Mouse (Mus musculus): Measurements from ENCODE around the gene Frat1. TPM values are rescaled to one million over a fixed set of nuclear protein-coding genes. Genes with fewer than 3 reads are reported as not detected.
A peak's percentile ranks its signal among the peaks of the same experiment; 100 is the strongest.
"Not testable (repeated sequence)": the region's sequence is repeated elsewhere in the genome, so short reads cannot be mapped to it uniquely, and the experiment has no call there.

The Frat1 gene
- polyA plus RNA-seq, 1 experiment from 2014 or later = 10.1 TPM

DNA sequence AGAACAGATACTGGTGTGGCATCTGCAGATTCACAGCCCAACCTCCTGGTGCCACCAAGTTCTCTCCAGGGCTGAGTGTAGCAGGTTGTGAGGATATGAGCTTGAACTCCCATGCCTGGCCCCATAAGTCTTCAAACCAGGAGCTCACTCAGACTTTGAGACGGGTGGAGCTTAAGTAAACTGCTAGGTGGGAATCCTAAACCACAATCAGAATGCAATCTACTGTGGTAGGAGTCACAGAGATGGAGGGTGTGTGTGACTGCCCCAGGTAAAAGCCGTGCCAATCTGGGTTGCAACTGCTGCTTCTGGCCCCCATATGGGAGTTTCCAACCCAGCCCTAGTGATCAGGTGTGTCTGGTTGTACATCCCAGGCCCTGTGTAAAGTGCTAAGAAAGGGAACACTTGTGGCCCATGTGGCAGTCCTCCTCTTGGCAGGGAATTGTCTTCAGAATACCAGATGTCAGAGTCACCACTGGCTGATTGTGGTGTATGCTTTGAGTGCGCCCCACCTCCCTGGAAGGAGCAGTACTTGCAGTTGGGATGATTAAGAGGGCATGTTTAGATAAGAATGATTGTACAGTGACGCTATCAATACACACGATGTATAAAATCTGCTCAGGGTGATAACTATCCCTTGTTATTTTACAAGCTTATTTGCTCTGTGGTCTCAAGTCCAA, 27.5 kb downstream of the Frat1 start:
- no peak overlapping the region for H3K9ac ChIP-seq (ENCODE audit: low read length)
- peak; percentile 41 for DNase-seq (ENCODE audit: low spot score, missing footprints)
- ATAC-seq (ENCODE audit: low FRiP score) = no peak
- H3K9me3 ChIP-seq (ENCODE audit: control insufficient read depth, low read length) = no peaks in the 10 kb centered on the region
- H3K27ac ChIP-seq (ENCODE audit: low read depth, low read length) = no peak overlapping the region
- no peaks in the 10 kb centered on the region for H3K27me3 ChIP-seq (ENCODE audit: control insufficient read depth, insufficient read depth, low read length)
- no peaks in the 10 kb centered on the region for H3K4me1 ChIP-seq (ENCODE audit: control insufficient read depth, insufficient read depth, low read length)
- WGBS = 95% methylated on average over 5 of the region's 5 CpGs
- H3K4me2 ChIP-seq = no peak overlapping the region
- H3K4me3 ChIP-seq (ENCODE audit: low read depth, low read length) = no peak overlapping the region
- H3K36me3 ChIP-seq (ENCODE audit: control insufficient read depth, insufficient read depth, low read length) = no peaks in the 10 kb centered on the region

- H3K27me3 ChIP-seq (ENCODE audit: control insufficient read depth, insufficient read depth, low read length) = no peaks in the 10 kb centered on the region
- no peak overlapping the region for H3K4me3 ChIP-seq (ENCODE audit: low read depth, low read length)
- H3K27ac ChIP-seq (ENCODE audit: low read depth, low read length) = no peak overlapping the region
- ATAC-seq (ENCODE audit: low FRiP score) (no peak), DNase-seq (ENCODE audit: low spot score, missing footprints) (peak; percentile 65)
- H3K9ac ChIP-seq (ENCODE audit: low read length) = no peak overlapping the region
- H3K36me3 ChIP-seq (ENCODE audit: control insufficient read depth, insufficient read depth, low read length) = 0 out of 2 replicates have a peak, but pooled peaks cover under 1% of the 10 kb centered on the region
- WGBS = 86% methylated on average over 3 of the region's 3 CpGs
- no peak overlapping the region for H3K4me2 ChIP-seq
- H3K9me3 ChIP-seq (ENCODE audit: control insufficient read depth, low read length) = no peaks in the 10 kb centered on the region
- no peaks in the 10 kb centered on the region for H3K4me1 ChIP-seq (ENCODE audit: control insufficient read depth, insufficient read depth, low read length)
Observed at GRCm38 (mm10) chr19:41857816-41858310, 28.1 kb downstream of the Frat1 start.

DNA sequence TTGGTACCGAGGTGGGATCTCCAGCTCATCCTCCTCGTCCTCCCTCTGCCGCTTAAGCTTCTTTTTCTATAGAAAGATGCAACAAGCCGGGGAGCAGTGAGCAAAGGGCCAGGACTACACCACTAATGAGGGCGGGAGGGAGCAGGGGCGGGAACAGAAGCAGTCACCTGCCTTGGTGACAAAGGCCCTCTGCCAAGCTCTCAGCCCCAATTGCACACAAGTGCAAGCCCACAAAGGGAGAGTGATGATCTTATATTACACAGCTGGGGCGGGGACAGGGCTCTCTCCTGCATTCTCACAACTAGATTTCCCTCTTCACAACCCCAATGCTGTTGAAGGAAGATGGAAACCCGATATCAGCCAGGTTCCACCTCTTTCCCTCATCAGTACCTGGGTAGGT, 36.9 kb downstream of the Frat1 start:
- 88% methylated on average over 8 of the region's 8 CpGs for WGBS
- no peak overlapping the region for H3K4me2 ChIP-seq
- H3K27me3 ChIP-seq (ENCODE audit: control insufficient read depth, insufficient read depth, low read length) = no peaks in the 10 kb centered on the region
- no peaks in the 10 kb centered on the region for H3K4me1 ChIP-seq (ENCODE audit: control insufficient read depth, insufficient read depth, low read length)
- H3K27ac ChIP-seq (ENCODE audit: low read depth, low read length) = no peak overlapping the region
- H3K9ac ChIP-seq (ENCODE audit: low read length) = no peak overlapping the region
- no peak for DNase-seq (ENCODE audit: low spot score, missing footprints)
- H3K9me3 ChIP-seq (ENCODE audit: control insufficient read depth, low read length) = no peaks in the 10 kb centered on the region
- peaks cover 4% of the 10 kb centered on the region; the same call in 1 of the 2 replicates for H3K36me3 ChIP-seq (ENCODE audit: control insufficient read depth, insufficient read depth, low read length)
- no peak for ATAC-seq (ENCODE audit: low FRiP score)
- H3K4me3 ChIP-seq (ENCODE audit: low read depth, low read length) = no peak overlapping the region

DNA sequence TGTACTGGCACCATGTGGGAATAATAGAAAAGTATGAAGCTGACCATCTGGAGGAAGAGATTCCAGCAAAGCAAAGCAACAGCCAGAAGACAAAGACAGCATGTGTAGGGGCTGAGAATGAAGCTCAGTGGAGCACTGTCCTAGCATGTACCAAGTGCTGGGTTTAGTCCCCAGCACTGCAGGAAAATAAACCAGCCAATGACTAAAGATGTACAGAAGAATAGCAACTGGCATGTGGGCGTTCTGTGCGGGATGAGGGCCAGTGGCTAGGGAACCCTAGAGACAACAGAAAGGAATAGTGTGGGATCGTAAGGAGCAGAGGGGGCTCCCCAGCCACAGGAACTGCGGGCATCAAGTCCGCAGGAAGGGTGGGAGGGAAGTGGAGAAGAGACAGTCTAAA, 39.5 kb downstream of the Frat1 start:
- H3K27ac ChIP-seq (ENCODE audit: low read depth, low read length) = no peak overlapping the region
- H3K4me3 ChIP-seq (ENCODE audit: low read depth, low read length) = no peak overlapping the region
- ATAC-seq (ENCODE audit: low FRiP score) (no peak), DNase-seq (ENCODE audit: low spot score, missing footprints) (no peak)
- no peaks in the 10 kb centered on the region for H3K9me3 ChIP-seq (ENCODE audit: control insufficient read depth, low read length)
- no peak overlapping the region for H3K9ac ChIP-seq (ENCODE audit: low read length)
- H3K36me3 ChIP-seq (ENCODE audit: control insufficient read depth, insufficient read depth, low read length) = peaks cover 5% of the 10 kb centered on the region
- no peaks in the 10 kb centered on the region for H3K4me1 ChIP-seq (ENCODE audit: control insufficient read depth, insufficient read depth, low read length)
- H3K4me2 ChIP-seq = no peak overlapping the region
- WGBS = 96% methylated on average over 5 of the region's 5 CpGs
- no peaks in the 10 kb centered on the region for H3K27me3 ChIP-seq (ENCODE audit: control insufficient read depth, insufficient read depth, low read length)

GRCm38 (mm10) chr19:41869946-41870345, 40.2 kb downstream of the Frat1 start:
- not testable (repeated sequence) for H3K4me3 ChIP-seq (ENCODE audit: low read depth, low read length); H3K9ac ChIP-seq (ENCODE audit: low read length); DNase-seq (ENCODE audit: low spot score, missing footprints); H3K9me3 ChIP-seq (ENCODE audit: control insufficient read depth, low read length); H3K27me3 ChIP-seq (ENCODE audit: control insufficient read depth, insufficient read depth, low read length); ATAC-seq (ENCODE audit: low FRiP score); H3K4me2 ChIP-seq; H3K36me3 ChIP-seq (ENCODE audit: control insufficient read depth, insufficient read depth, low read length); H3K4me1 ChIP-seq (ENCODE audit: control insufficient read depth, insufficient read depth, low read length); H3K27ac ChIP-seq (ENCODE audit: low read depth, low read length)
- WGBS = 91% methylated on average over 5 of the region's 5 CpGs

DNA sequence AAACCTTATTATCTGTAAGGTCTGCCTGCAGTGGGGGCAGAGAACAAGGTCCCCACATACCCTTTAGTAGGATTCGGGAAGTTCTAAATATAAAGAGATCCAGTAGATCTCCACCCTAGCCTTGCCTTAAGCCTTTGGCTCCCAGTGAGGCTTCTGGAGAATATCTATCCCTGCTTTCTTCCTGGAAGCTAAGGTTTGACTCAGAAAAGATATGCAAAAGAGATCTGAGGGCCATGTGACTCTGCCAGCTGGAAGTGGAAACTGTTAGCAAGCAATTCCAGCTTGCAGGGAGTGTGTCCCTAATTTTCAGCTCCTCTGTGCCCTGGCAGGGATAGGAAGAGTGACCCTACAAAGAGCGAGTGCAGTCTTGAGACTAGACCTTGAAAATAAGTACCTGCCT, 42.5 kb downstream of the Frat1 start:
- WGBS = 96% methylated on average over 2 of the region's 2 CpGs

GRCm38 (mm10) chr19:41874356-41874755, 44.6 kb downstream of the Frat1 start:
- DNase-seq (ENCODE audit: low spot score, missing footprints) (no peak), ATAC-seq (ENCODE audit: low FRiP score) (no peak)
- Histone ChIP-seq H3K9ac (ENCODE audit: low read length) (no peak overlapping the region), H3K4me3 (ENCODE audit: low read depth, low read length) (no peak overlapping the region), H3K4me2 (no peak overlapping the region), H3K9me3 (ENCODE audit: control insufficient read depth, low read length) (no peaks in the 10 kb centered on the region), H3K36me3 (ENCODE audit: control insufficient read depth, insufficient read depth, low read length) (peaks cover 12% of the 10 kb centered on the region), H3K27me3 (ENCODE audit: control insufficient read depth, insufficient read depth, low read length) (no peaks in the 10 kb centered on the region), H3K4me1 (ENCODE audit: control insufficient read depth, insufficient read depth, low read length) (no peaks in the 10 kb centered on the region), H3K27ac (ENCODE audit: low read depth, low read length) (no peak overlapping the region)
- 93% methylated on average over 14 of the region's 14 CpGs for WGBS

More for the DNA sequence above, 42.5 kb downstream of the Frat1 start:
- Histone ChIP-seq H3K9me3 (ENCODE audit: control insufficient read depth, low read length) (no peaks in the 10 kb centered on the region), H3K9ac (ENCODE audit: low read length) (no peak overlapping the region), H3K36me3 (ENCODE audit: control insufficient read depth, insufficient read depth, low read length) (peaks cover 10% of the 10 kb centered on the region), H3K4me2 (no peak overlapping the region), H3K27ac (ENCODE audit: low read depth, low read length) (no peak overlapping the region), H3K27me3 (ENCODE audit: control insufficient read depth, insufficient read depth, low read length) (no peaks in the 10 kb centered on the region), H3K4me1 (ENCODE audit: control insufficient read depth, insufficient read depth, low read length) (no peaks in the 10 kb centered on the region), H3K4me3 (ENCODE audit: low read depth, low read length) (no peak overlapping the region)
- ATAC-seq (ENCODE audit: low FRiP score) (no peak), DNase-seq (ENCODE audit: low spot score, missing footprints) (no peak)

GRCm38 (mm10) chr19:41881842-41882241, 52.1 kb downstream of the Frat1 start:
- H3K27ac ChIP-seq (ENCODE audit: low read depth, low read length) = no peak overlapping the region
- no peak overlapping the region for H3K4me2 ChIP-seq
- no peak for DNase-seq (ENCODE audit: low spot score, missing footprints)
- no peak for ATAC-seq (ENCODE audit: low FRiP score)
- no peaks in the 10 kb centered on the region for H3K27me3 ChIP-seq (ENCODE audit: control insufficient read depth, insufficient read depth, low read length)
- no peaks in the 10 kb centered on the region for H3K4me1 ChIP-seq (ENCODE audit: control insufficient read depth, insufficient read depth, low read length)
- 93% methylated on average over 4 of the region's 4 CpGs for WGBS
- H3K36me3 ChIP-seq (ENCODE audit: control insufficient read depth, insufficient read depth, low read length) = peaks cover 11% of the 10 kb centered on the region
- H3K4me3 ChIP-seq (ENCODE audit: low read depth, low read length) = no peak overlapping the region
- H3K9me3 ChIP-seq (ENCODE audit: control insufficient read depth, low read length) = no peaks in the 10 kb centered on the region
- no peak overlapping the region for H3K9ac ChIP-seq (ENCODE audit: low read length)

All from midbrain, embryonic 11.5 days (tissue).